Mouse (Mus musculus) adrenal gland, postnatal 0 days (tissue): ENCODE measurements around the gene Il2ra. TPM values are rescaled to one million over a fixed set of nuclear protein-coding genes. Genes with fewer than 3 reads are reported as not detected.

Experiments
- polyA plus RNA-seq: library from polyadenylated mRNA; unstranded; fragments of >200 nt; fragmentation: Nextera tagmentation; extraction: Ambion mirVana; gene quantifications from 2 replicates; pipeline ENCODE4 v1.2.1, GENCODE M21; 2015

Il2ra gene
- polyA plus RNA-seq = 0.06 TPM in 1 of 2 replicates, not detected in the other

GRCm38 (mm10) chr2:11642451-11642941 is at the start of gene Il2ra:
Gene Il2ra (plus strand): TSS chr2:11642807.

GRCm38 (mm10) chr2:11604053-11604452 is 38.6 kb upstream of the Il2ra start, which contains the start of gene Rbm17:
Gene Rbm17 (minus strand): TSS chr2:11604153.

GRCm38 (mm10) chr2:11625890-11626289 is 16.7 kb upstream of the Il2ra start, which contains the start of gene Gm17490:
Gene Gm17490 (minus strand): TSS chr2:11626264.

GRCm38 (mm10) chr2:11705201-11706025 is 62.8 kb downstream of the Il2ra start, which contains the start of gene Il15ra:
Gene Il15ra (plus strand): TSS chr2:11705290.

Other genes with a start within 250 kb of the Il2ra start
- 5.5 and 6.5 TPM in 2 replicates for gene Pfkfb3, start 88.7 kb upstream of the Il2ra start, polyA plus RNA-seq
- gene Rbm17, start 38.7 kb upstream of the Il2ra start, polyA plus RNA-seq = 66.6 and 98.9 TPM in 2 replicates
- gene Gm17490, start 16.5 kb upstream of the Il2ra start, polyA plus RNA-seq = not detected in 2 replicates
- 4.0 and 5.8 TPM in 2 replicates for gene Il15ra, start 62.5 kb downstream of the Il2ra start, polyA plus RNA-seq
- gene Fbh1, start 134.8 kb downstream of the Il2ra start, polyA plus RNA-seq = 78.4 and 90.1 TPM in 2 replicates
- gene Ankrd16, start 135.1 kb downstream of the Il2ra start, polyA plus RNA-seq = 26.0 and 29.3 TPM in 2 replicates